Mouse (Mus musculus) myocyte (in vitro differentiated cells): Measurements from ENCODE around the gene Tm9sf3.

Experiments used
- CEBPB ChIP-seq: IDR thresholded peaks from 2 replicates; pipeline ENCODE4 v1.6.1; 2011; ENCODE audit warnings: mild to moderate bottlenecking, moderate library complexity; ENCODE audit not compliant: poor library complexity, insufficient read depth, severe bottlenecking
- E2F4 ChIP-seq: IDR thresholded peaks from one replicate; pipeline ENCODE4 v1.6.1; 2011; ENCODE audit warnings: mild to moderate bottlenecking, control low read depth, moderate library complexity; ENCODE audit not compliant: insufficient read depth
- MAX ChIP-seq: IDR thresholded peaks from one replicate; pipeline ENCODE4 v1.6.1; 2011; ENCODE audit warnings: low read depth, mild to moderate bottlenecking, control low read depth
- MYOD1 ChIP-seq, 3 experiments: IDR thresholded peaks; one replicate each; pipeline ENCODE4 v1.6.1; 2011; ENCODE audit warnings: control low read depth in 2 of 3, low read depth in 2 of 3, mild to moderate bottlenecking in 2 of 3, moderate library complexity in 1 of 3; ENCODE audit not compliant: insufficient read length in 2 of 3, control insufficient read depth in 1 of 3
- MYOG ChIP-seq, 3 experiments: IDR thresholded peaks; one replicate each; pipeline ENCODE4 v1.6.1; 2011; ENCODE audit warnings: control low read depth in 2 of 3, low read depth in 2 of 3, mild to moderate bottlenecking in 2 of 3; ENCODE audit not compliant: insufficient read length in 2 of 3, control insufficient read depth in 1 of 3, insufficient read depth in 1 of 3
- POLR2A ChIP-seq: IDR thresholded peaks from one replicate; pipeline ENCODE4 v1.6.1; 2011; ENCODE audit warnings: low read depth, mild to moderate bottlenecking, control low read depth, moderate library complexity; ENCODE audit not compliant: insufficient read length
- POLR2AphosphoS2 ChIP-seq: IDR thresholded peaks from one replicate; pipeline ENCODE4 v1.6.1; 2011; ENCODE audit warnings: low read depth, control low read depth; ENCODE audit not compliant: insufficient read length
- REST ChIP-seq: IDR thresholded peaks from one replicate; pipeline ENCODE4 v1.6.1; 2011; ENCODE audit warnings: mild to moderate bottlenecking, control low read depth, moderate library complexity; ENCODE audit not compliant: insufficient read depth, insufficient read length
- SRF ChIP-seq: IDR thresholded peaks from one replicate; pipeline ENCODE4 v1.6.1; 2011; ENCODE audit warnings: low read depth; ENCODE audit not compliant: control insufficient read depth, insufficient read length
- TCF12 ChIP-seq: IDR thresholded peaks from one replicate; pipeline ENCODE4 v1.6.1; 2011; ENCODE audit warnings: mild to moderate bottlenecking, control low read depth; ENCODE audit not compliant: poor library complexity, insufficient read depth, severe bottlenecking
- TCF3 ChIP-seq: IDR thresholded peaks from one replicate; pipeline ENCODE4 v1.6.1; 2011; ENCODE audit warnings: low read depth, control low read depth; ENCODE audit not compliant: insufficient read length
- USF1 ChIP-seq: IDR thresholded peaks from one replicate; pipeline ENCODE4 v1.6.1; 2011; ENCODE audit warnings: low read depth, mild to moderate bottlenecking, control low read depth, moderate library complexity

DNA sequence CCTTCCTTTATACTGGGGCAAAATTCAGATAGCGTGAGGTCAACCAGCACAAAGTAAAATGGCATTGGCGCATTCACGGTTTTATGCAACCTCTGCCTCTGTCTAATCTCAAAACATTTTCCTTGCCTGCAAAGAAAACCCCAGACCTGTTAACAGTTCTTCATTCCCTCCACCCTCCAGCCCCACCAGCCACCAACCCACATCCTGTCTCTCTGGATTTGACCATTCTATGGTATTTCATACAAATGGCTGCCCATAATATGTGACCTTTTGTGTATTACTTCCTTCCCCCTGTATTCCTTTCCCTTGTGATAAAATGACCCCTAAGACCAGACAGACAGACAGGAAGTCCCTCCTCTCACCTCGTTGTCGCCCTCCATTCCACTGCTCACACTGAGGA lies 18.9 kb upstream of the Tm9sf3 start:
- TF ChIP-seq POLR2A (no peak), E2F4 (no peak), POLR2AphosphoS2 (no peak), TCF12 (no peak), TCF3 (no peak), MYOG (IDR thresholded peaks at IDR 0.05; ENCODE audit: control insufficient read depth in 1 of 3, insufficient read depth in 1 of 3, insufficient read length in 2 of 3, low read depth in 2 of 3) (no peak), CEBPB (no peak), MAX (no peak), USF1 (no peak), REST (no peak), SRF (no peak), MYOD1 (IDR thresholded peaks at IDR 0.05; ENCODE audit: control insufficient read depth in 1 of 3, insufficient read length in 2 of 3, low read depth in 2 of 3) (no peak)
